Mouse (Mus musculus): ENCODE measurements around the gene Zrsr1. TPM values are rescaled to one million over a fixed set of nuclear protein-coding genes. Genes with fewer than 3 reads are reported as not detected.

Gene Zrsr1
- polyA plus RNA-seq, 1 experiment = 34.0 TPM

DNA sequence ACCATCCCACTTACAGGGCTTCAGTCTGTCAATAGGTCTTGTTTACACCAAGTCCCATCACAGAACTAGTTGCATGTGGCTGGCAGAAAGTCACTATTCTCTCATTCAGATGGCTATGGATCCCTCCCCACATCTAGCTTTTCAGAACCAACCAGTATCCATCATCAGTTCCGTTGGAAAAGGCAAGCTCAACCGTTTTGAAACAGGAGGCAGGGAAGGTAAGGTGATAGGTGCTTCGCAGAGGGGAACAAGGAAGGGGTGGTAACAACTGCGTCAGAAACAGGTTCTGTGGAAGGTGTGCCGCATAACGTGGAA lies 35.3 kb downstream of the Zrsr1 start:
- no peaks in the 10 kb centered on the region for H3K4me1 ChIP-seq (ENCODE audit: control insufficient read depth, insufficient read depth, low read length)
- TF ChIP-seq CTCF (IDR thresholded peaks at IDR 0.05; ENCODE audit: control insufficient read depth, insufficient read depth, low read length) = no peak
- no peak for TF ChIP-seq POLR2A (IDR thresholded peaks at IDR 0.05; ENCODE audit: borderline replicate concordance, control insufficient read depth, low read depth, low read length)
- H3K4me3 ChIP-seq (replicated peaks; ENCODE audit: control insufficient read depth, low read depth, low read length) = peak overlapping the region; percentile 36
- H3K27ac ChIP-seq (ENCODE audit: control insufficient read depth, insufficient read depth, low read depth, low read length, poor library complexity) = peak overlapping the region; percentile 10
- 7% methylated on average over 6 of the region's 6 CpGs for WGBS

DNA sequence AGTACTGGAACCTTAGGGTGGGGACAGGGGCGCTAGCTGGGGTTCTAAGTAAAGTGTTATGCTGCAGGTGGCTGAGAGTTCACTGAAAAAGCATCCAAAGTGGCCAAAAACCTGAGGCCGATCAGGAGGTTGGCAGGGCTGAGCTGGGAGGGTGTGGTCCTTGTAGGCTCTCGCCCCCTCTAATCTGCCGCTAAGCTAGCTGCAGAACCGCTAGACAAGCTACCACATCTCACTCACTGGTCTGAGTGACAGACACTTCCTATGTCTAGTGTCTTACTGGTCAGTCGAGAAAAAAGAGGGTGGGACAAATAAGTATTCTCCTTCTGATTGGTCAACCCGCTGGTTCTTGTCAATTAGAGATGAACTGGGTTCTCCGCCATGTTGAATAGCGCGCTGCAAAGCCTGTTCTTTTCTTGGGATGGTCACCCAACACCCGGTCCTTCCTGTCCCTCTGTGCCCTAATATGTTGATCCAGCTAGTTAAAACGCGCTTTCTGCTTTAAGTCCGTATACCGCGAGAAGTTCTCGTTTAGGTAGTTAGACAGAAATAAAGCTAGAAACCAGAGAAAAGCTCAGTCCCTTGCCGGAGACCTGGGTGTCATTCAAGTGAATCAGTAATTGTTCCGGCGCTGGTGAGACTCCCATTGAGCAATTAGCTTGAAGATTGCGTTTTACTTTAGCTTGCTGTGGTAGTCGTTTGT lies 35.8 kb downstream of the Zrsr1 start, which contains the start of gene Fam161a:
Gene Fam161a (plus strand): TSS at position 51 of the 700 bp plus-strand sequence.
- H3K4me3 ChIP-seq (replicated peaks; ENCODE audit: control insufficient read depth, low read depth, low read length) = peak within 1 kb of the TSS; percentile 83
- under 1% methylated on average over 22 of the region's 22 CpGs for WGBS
- no peak for TF ChIP-seq POLR2A (IDR thresholded peaks at IDR 0.05; ENCODE audit: borderline replicate concordance, control insufficient read depth, low read depth, low read length)
- no peak for TF ChIP-seq CTCF (IDR thresholded peaks at IDR 0.05; ENCODE audit: control insufficient read depth, insufficient read depth, low read length)
- no peaks in the 10 kb centered on the region for H3K4me1 ChIP-seq (ENCODE audit: control insufficient read depth, insufficient read depth, low read length)
- peak within 1 kb of the TSS; percentile 70 for H3K27ac ChIP-seq (ENCODE audit: control insufficient read depth, insufficient read depth, low read depth, low read length, poor library complexity)

DNA sequence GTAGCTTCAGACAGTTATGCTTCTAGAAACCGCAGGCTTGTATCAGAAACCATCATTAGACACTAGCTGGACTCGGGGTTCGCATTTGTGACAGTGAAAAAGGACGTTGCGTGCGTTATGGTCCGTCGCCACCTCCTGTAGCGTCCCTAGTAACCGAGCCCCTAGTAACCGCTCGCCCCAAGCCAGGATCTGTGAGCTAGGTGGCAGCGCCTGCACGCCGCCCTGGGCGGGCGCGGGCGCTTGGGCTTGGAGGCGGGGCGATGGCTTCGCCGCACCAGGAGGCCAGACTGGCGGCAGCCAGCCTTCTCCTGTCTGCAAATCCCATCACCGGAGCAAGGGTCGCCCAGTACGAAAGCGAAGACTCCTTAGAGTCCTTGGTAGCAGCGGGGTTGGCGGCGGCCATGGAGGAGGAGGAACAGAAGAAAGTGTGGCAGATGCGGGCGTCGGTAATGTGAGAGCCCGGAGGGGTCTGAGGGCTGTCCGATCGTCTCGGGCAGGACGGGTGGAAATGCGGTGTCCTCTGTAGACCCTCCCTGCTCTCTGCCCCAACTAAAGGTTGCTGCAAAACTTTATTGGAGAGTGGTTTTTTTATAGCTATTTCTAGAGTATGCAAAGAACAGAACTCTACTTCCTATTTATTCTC lies 36.5 kb downstream of the Zrsr1 start:
- no peaks in the 10 kb centered on the region for H3K4me1 ChIP-seq (ENCODE audit: control insufficient read depth, insufficient read depth, low read length)
- peak overlapping the region; percentile 70 for H3K27ac ChIP-seq (ENCODE audit: control insufficient read depth, insufficient read depth, low read depth, low read length, poor library complexity)
- TF ChIP-seq POLR2A (IDR thresholded peaks at IDR 0.05; ENCODE audit: borderline replicate concordance, control insufficient read depth, low read depth, low read length) (peak; percentile 74; the same call in 1 of the 2 replicates), CTCF (IDR thresholded peaks at IDR 0.05; ENCODE audit: control insufficient read depth, insufficient read depth, low read length) (no peak)
- under 1% methylated on average over 40 of the region's 40 CpGs for WGBS
- H3K4me3 ChIP-seq (replicated peaks; ENCODE audit: control insufficient read depth, low read depth, low read length) = peak overlapping the region; percentile 83

DNA sequence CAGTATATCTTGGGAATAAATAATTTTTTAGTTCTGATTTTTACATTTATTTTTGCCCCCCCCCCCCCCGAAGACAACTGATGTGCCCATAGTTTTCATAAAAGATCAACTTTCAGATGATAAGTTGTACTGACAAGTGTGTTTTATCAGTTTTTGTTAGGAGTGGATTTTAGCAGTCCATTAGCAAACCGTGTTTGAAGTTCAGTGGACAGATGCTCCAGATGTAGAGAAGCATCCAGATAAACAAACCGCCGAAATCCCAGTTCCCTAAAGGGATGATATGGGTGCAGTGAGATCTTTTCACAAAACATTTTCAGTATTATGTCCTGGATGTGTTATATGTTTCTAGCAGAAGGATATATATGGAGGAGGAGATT lies 37.0 kb downstream of the Zrsr1 start:
- Histone ChIP-seq H3K4me1 (ENCODE audit: control insufficient read depth, insufficient read depth, low read length) (no peaks in the 10 kb centered on the region), H3K27ac (ENCODE audit: control insufficient read depth, insufficient read depth, low read depth, low read length, poor library complexity) (no peak overlapping the region), H3K4me3 (replicated peaks; ENCODE audit: control insufficient read depth, low read depth, low read length) (no peak overlapping the region)
- WGBS = 30% methylated on average over 4 of the region's 4 CpGs
- TF ChIP-seq POLR2A (IDR thresholded peaks at IDR 0.05; ENCODE audit: borderline replicate concordance, control insufficient read depth, low read depth, low read length) (no peak), CTCF (IDR thresholded peaks at IDR 0.05; ENCODE audit: control insufficient read depth, insufficient read depth, low read length) (no peak)

DNA sequence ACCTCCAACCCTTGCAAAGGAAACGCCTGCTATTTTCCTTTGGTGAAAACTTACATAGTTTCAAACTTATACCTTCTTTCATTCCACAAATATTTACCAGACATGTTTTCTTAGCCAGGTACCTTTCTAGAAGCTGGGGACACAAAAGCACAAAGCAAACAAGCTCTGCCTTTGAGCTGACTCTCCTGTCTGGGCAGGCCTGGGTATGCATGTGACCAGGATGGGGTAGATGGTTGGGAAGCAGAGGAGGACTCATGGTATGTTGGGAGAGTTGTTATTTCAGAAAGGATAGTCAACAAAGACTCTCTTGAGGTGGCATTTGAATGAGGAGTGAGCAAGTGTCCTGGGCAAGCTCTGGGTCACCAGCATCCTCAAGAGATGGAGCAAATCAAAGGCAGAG lies 41.3 kb downstream of the Zrsr1 start:
- 76% methylated on average over 1 of the region's 1 CpGs for WGBS
- TF ChIP-seq POLR2A (IDR thresholded peaks at IDR 0.05; ENCODE audit: borderline replicate concordance, control insufficient read depth, low read depth, low read length) (no peak), CTCF (IDR thresholded peaks at IDR 0.05; ENCODE audit: control insufficient read depth, insufficient read depth, low read length) (no peak)
- Histone ChIP-seq H3K27ac (ENCODE audit: control insufficient read depth, insufficient read depth, low read depth, low read length, poor library complexity) (no peak overlapping the region), H3K4me3 (replicated peaks; ENCODE audit: control insufficient read depth, low read depth, low read length) (no peak overlapping the region), H3K4me1 (ENCODE audit: control insufficient read depth, insufficient read depth, low read length) (no peaks in the 10 kb centered on the region)

DNA sequence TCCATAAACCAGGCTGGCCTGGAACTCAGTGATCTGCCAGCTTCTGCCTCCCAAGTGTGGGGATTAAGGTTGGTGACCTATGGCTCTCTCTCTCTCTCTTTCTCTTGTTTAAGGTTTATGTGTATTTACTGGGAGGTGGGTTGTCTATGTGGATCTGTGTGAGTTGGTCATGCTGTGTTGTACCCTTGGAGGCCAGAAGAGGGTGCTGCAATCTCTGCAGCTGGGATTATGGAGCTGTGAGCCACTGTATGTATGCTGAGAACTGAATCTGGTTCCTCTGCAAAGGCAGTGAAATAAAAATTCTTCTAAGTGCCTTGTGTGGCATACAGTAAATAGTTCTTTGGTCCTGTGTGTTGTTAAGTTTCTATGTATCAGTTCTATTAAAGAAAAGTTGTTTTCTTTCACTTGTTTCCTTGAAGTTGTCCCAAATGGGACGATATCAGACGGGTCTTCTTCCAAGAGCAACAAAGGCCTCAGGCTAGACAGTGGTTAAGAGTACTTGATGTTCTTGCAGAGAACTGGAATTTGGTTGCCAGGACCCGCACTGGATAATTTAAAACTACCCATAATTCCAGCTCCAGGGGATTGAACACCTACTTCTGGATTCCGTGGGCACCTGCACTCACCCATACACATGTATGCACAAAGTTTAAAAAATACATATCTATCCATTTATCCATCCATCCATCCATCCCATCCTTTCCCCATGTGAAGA lies 41.9 kb downstream of the Zrsr1 start:
- Histone ChIP-seq H3K27ac (ENCODE audit: control insufficient read depth, insufficient read depth, low read depth, low read length, poor library complexity) (no peak overlapping the region), H3K4me1 (ENCODE audit: control insufficient read depth, insufficient read depth, low read length) (no peaks in the 10 kb centered on the region), H3K4me3 (replicated peaks; ENCODE audit: control insufficient read depth, low read depth, low read length) (no peak overlapping the region)
- TF ChIP-seq CTCF (IDR thresholded peaks at IDR 0.05; ENCODE audit: control insufficient read depth, insufficient read depth, low read length) = peak; percentile 70
- no peak for TF ChIP-seq POLR2A (IDR thresholded peaks at IDR 0.05; ENCODE audit: borderline replicate concordance, control insufficient read depth, low read depth, low read length)
- 87% methylated on average over 4 of the region's 4 CpGs for WGBS

DNA sequence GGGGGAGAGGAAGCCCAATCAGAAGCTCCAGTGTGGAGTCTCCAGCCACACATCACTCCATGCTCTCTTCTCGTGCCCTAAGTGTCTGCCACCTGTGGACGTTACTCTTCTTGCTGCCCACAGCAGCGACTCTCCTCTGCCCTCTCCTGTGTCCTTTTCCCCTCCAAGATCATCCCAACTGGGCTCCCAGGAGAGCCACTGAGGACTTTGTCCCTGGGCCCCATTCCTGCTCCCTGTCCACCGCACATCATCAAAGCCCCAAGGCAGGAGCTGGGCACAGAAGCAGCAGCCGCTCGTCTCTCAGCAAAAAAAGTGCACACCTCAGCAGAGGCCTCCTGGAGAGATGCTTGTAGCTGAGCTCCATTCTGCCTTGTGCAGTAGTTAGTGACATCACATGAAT lies 43.2 kb downstream of the Zrsr1 start:
- 79% methylated on average over 6 of the region's 6 CpGs for WGBS
- Histone ChIP-seq H3K4me3 (replicated peaks; ENCODE audit: control insufficient read depth, low read depth, low read length) (no peak overlapping the region), H3K27ac (ENCODE audit: control insufficient read depth, insufficient read depth, low read depth, low read length, poor library complexity) (no peak overlapping the region), H3K4me1 (ENCODE audit: control insufficient read depth, insufficient read depth, low read length) (no peaks in the 10 kb centered on the region)
- no peak for TF ChIP-seq POLR2A (IDR thresholded peaks at IDR 0.05; ENCODE audit: borderline replicate concordance, control insufficient read depth, low read depth, low read length)
- TF ChIP-seq CTCF (IDR thresholded peaks at IDR 0.05; ENCODE audit: control insufficient read depth, insufficient read depth, low read length) = no peak

DNA sequence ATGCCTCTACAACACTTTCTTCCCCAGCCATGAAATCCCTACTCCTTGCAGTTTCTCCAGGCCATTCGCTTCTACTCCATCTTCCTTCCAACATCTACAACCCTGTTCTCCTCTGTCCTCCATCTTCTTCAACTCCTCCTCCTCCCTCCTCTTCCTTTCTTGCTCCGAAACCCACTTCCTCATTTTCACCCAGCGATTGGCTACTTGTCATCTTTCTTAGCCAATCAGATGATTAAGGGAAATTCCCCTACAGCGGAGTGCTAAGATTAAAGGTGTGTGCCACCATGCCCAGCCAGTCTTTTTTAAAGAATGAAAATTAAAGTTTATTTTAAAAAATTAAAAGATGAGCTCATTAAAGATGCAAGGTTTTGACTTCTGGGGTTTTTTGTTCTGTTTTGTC lies 46.1 kb downstream of the Zrsr1 start:
- no peak overlapping the region for H3K4me3 ChIP-seq (replicated peaks; ENCODE audit: control insufficient read depth, low read depth, low read length)
- H3K4me1 ChIP-seq (ENCODE audit: control insufficient read depth, insufficient read depth, low read length) = no peaks in the 10 kb centered on the region
- TF ChIP-seq CTCF (IDR thresholded peaks at IDR 0.05; ENCODE audit: control insufficient read depth, insufficient read depth, low read length) = no peak
- no peak for TF ChIP-seq POLR2A (IDR thresholded peaks at IDR 0.05; ENCODE audit: borderline replicate concordance, control insufficient read depth, low read depth, low read length)
- WGBS = 59% methylated on average over 4 of the region's 4 CpGs
- no peak overlapping the region for H3K27ac ChIP-seq (ENCODE audit: control insufficient read depth, insufficient read depth, low read depth, low read length, poor library complexity)

Measured in bone marrow, adult 2 months (tissue).